Mouse (Mus musculus) T-helper 1 cell (primary cell): ENCODE results near the gene Lingo1.

ENCODE experiments used
- in situ Hi-C: fragments of 300-600 bp; cut with MboI, MseI; formaldehyde crosslinking; loops from one replicate; pipeline ENCODE4 v1.15.1; 2025; ENCODE audit warnings: high pct_unique_total_duplicates

Lingo1 gene

DNA sequence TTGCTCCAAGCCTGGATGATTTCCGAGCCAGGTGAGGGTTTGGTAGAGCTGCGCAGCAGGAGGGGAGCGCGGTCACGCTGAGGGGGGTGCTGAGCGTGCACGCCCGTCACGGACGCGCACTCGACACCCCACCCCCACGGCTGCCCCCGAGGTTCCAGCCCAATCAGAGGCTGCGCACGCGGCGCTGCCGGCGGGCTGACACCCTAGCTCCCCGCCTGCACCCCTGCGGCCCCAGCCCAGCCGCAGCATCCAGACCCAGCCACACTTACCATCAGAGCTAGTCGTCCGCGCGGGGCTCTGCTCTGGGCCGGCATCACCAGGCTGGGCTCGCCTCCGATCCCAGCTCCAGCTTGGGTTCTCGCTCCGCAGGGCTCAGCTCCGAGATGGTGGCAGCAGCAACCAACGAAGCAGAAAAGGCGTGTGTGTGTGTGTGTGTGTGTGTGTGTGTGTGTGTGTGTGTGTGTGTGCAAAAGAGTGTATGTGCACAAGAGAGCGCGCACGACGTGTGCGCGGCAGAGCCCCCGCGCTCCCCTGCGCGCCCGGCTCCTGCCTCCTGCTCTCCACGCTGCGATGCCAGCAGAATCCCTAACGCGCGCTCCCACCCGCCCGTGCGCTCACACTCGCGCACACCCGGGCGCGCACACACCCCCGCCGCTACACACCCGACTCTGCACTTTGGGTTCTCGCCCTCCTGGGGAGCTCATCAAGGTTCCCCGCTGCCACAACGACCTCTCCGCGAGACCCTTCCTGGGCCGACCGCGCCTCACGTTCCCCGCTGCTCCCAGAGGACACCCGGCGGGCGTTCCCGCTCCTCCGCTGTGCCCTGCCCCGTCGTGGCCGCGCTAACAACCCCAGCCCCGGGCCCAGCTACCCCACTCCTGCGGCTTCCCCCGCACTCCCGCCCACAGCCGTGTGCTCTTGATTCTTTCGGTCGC, at the start of gene Lingo1:
Gene Lingo1 (minus strand): TSS at position 748 of the 935 bp plus-strand sequence.
- in situ Hi-C loops, result no loop called here

DNA sequence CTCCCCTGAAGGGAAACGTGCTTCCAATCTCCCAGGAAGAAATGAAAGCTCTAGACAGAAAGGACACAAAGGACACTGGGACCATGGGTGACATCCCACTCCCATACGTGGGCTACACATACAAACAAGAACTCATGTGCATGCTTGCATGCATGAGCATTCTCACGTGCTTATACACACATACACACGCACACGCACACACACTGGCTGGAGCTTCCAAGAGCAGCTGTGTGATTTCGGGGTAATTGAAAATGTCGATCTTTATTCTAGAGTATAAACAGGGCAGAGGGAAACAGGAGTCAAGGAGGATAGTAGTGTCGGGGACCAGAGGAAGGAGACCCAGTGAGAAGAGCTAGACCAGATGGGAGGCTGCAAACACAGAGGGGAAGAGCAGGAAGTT, 48.4 kb upstream of the Lingo1 start:
- in situ Hi-C loops, result no loop called here

DNA sequence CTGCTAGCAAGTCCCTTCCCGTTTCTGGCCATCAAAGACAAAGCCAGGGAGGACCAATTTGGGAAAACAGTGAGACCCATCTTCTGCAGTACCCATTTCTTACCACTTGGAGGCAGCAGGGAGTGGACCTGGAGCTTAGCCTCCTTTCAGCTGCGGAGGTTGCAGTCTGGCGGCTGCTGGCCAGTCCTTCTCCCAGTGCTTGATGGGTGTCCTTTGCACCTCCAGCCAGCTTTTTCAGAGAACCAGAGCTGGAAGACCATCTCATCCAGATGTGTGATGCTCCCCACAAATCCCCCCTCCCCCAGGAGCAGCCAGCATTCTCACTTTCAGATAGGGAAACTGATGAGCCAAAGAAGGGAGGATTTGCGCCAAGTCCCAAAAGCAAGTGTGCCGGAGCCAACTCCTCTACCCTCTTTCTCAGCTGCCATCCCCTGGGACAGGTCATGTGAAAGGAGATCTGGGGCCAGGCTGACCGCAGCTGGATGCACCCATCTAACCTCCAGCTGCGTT, 47.5 kb upstream of the Lingo1 start:
- in situ Hi-C loops, result no loop called here

DNA sequence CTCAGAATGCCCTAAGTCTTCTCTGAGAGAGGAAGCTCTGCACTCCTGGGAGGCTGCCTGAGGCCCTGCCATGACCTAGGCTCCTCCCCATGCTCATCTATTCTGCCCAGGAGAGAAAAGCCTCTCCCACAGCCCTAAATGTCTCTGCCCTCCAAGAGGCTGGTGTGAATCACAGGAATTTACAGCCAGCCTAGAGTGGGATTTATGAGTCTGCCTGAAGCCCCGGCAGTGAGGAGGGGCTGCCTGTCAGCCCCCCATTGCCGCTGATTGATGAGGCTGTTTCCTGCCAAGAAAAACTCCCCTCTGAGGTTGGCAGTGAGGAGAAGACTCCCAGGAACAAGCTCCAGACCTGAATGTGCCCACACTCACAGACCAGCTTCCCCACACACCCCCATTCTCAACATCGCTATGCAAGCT, 46.0 kb upstream of the Lingo1 start:
- in situ Hi-C loops, result no loop called here

DNA sequence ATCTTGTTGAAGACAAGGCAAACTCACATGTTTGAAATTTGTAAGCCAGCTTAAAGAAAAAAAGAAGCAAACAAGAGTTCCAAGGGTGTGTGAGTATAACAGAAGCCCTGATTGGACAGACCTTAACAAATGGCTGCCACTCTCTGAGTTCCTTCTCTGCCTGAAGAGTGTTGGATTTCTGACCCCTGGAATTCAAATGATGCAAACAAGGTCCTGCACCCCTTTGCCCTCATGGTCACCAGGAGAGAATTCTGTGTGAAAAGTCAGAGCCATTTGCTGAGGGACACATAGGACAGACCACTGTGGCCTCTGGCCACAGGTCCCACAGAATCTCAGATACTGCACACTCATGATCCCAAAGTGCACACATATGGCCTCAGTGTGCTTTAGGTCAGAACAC, 45.6 kb upstream of the Lingo1 start:
- in situ Hi-C loops, result no loop called here

DNA sequence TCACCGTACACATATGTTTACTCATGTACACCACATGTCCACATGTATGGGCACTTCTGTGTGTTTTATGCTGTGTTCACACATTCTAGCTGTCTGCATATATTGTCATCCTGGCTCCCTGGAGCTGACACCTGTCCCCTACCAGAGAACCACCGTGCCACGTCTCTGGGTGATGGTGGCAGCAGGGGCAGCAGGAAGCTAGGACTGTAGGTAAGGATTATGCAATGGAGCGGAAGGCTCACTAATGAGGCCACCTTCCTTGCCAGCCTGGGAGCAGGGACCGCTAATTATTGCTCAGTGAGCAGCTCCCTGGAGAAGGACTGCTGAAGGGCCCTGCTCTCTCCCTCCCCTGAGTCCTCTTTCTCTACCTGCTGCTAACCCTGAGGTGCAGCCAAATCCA, 44.5 kb upstream of the Lingo1 start:
- in situ Hi-C loops, result no loop called here

DNA sequence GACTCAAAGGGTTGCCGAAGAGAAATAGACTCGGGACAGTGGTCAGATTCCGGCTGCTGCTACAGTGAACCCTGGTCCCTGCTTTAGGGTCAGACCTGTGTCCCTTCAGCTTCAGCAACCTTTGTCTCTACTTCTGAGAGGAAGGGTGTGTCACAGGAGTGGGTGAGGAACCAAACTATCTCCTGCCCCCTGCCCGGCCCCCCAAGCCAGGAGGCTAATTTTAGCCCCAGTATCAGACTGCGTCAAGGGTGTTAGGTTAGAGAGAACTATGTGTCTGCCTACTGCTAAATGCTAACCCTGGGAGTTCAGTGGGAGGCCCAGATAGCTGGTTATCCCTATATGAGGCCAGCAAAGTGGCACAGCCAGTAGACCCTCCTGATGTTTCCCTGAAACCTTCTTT, 38.9 kb upstream of the Lingo1 start:
- in situ Hi-C loops, result no loop called here

DNA sequence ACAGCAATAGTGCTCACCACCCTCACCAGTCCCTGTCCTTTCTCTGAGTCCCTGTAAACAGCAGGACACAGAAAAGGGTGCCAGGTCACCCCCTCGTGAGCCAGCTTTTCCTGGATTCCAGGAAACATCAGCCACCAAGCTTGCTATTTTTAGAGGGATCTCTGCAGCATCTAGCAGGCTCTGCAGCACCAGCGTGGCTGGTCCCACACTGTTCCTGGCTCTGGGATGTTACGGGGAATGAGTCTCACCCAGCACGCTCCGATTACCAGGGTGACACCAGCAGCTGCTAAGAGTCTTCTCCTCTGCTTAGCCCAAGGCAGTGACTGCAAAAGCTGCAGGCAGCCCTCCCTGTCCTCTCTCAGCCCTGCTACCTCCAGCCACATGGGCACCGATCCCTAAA, 36.6 kb upstream of the Lingo1 start:
- in situ Hi-C loops, result no loop called here

DNA sequence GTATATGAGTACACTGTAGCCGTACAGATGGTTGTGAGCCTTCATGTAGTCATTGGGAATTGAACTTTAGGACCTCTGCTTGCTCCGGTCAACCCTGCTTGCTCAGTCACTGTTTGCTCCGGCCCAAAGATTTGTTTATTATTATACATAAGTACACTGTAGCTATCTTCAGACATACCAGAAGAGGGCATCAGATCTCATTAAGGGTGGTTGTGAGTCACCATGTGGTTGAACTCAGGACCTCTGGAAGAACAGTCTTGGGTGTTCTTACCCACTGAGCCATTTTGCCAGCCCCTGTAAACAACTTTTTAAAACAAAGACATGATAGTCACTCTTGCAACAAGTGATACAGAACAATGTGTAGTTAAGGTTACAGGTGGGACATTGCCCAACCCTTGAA, 35.6 kb upstream of the Lingo1 start:
- in situ Hi-C loops, result no loop called here

DNA sequence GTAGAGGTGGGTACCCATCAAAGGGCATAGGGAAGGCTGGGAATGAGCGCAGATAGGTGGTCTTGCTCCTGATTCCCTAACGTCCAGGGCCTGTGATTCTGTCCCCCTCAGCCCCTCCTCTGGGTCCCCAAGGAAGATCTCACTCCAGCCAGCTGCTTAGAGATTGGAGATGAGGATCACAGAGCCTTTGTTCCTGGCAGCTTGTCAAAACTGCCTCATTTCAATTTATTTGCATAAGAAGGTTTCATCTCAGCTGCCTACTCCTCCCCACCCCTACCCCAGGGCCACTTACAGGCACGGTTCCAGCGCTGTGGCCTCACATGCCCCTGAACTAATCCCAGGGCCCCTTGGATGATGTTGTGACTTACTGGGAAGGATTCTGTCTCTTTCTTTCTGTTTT, 33.9 kb upstream of the Lingo1 start:
- in situ Hi-C loops, result no loop called here

DNA sequence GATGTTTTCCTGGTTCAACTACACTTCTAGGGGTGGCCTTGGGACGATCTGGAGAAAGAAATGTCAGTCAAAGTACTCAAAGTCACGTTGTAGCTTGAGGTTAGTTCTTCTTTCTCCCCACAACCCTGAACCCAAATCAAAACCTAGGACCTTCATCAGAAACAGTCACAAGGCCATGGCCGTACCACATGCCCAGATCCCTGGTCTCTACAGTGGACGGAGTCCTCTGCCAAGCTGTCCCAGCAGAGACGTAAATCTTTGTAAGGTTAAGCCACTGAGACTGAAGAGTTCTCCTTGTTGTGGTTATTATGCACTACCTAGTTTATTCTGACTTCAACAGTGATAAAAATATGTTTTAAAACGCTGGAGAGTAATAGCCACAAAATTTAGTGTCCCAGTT, 32.6 kb upstream of the Lingo1 start:
- in situ Hi-C loops, result no loop called here

DNA sequence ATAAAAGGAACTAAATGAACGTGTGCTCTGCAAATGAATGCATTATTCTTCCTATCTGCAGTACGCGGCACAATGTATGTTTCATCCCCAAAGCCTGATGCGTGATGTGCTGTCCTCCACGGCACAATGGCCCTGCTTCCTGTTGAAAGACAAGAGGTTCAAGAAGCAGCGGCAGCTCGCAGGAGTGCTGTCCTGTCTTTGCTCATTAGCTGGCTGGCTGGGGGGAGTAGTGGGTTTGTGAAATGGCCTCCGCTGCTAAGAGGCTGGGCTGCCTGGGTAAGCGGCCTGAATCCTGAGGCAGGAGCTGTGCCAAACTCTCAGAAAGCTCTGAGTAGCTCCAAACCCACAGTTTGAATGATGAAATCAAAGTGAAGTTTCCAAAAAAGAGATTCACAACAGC, 31.9 kb upstream of the Lingo1 start:
- in situ Hi-C loops, result no loop called here

DNA sequence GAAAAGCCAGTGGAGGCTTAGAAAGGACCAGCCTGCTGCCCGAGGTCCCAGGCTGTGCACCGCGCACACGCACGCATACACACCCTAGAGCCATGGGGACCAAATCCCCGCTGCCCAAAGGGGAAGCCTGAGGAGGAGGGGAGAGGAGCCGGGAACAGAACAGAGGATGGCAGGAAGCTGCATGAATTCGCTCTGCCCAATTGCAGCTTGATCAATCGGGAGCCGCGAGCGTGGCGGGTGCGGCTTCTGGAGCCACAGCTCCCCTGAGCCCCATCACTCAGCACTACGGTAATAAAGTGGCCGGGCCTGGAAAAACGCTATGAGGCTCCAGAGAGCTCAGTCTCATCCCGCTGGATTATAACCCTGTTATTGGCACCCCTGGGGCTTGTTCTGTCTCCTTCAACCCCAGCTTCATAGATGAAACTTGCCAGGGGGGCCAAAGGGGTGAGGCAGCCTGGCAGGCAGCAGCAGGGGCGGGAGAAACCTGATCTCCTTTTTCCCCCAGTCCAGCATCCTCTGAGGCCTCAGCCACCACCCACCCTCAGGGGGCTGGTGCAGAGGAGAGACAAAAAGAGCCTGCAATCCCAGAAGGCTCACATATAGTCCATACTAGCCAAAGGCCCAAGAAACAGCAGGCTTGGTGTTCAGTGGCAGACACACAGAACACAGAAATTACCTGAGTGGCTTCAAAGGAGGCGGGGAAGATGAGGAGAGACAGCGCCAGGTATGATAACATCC, 29.4 kb upstream of the Lingo1 start:
- in situ Hi-C loops, result no loop called here

DNA sequence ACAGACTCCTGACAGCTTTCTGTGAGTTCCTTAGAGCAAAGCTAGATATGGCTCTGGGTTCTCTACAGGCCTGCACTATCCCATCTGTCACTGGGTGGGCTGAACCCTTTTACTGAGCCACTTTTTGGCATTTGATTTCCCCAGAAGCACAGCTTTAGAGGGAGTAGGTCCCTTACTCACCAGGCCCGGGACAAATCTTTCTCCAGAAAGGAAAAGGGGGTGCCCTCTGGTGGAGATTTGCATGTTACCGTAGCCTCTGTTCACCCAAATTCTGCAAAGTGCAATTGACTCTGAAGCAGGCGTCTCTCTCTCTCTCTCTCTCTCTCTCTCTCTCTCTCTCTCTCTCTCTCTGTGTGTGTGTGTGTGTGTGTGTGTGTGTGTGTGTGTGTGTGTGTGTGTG, 28.6 kb upstream of the Lingo1 start:
- in situ Hi-C loops, result no loop called here

DNA sequence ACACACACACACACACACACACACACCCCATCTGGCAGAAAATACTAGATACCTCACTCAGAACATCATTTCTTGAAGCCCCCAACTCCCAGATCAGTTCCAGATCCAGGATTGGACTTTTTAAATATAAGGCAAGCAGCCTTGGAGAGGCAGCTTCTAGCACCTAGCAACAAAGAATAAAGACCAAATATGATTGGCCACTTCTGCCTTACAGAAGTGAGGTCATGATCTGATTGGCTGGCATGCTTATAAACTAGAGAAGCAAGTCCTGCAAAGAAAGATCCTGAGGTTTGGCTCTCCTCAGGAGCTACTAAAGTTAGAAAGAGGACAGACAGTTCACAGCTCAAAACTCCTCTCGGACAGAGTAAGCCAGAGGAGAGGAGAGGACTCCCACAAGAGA, 14.6 kb upstream of the Lingo1 start:
- in situ Hi-C loops, result no loop called here

DNA sequence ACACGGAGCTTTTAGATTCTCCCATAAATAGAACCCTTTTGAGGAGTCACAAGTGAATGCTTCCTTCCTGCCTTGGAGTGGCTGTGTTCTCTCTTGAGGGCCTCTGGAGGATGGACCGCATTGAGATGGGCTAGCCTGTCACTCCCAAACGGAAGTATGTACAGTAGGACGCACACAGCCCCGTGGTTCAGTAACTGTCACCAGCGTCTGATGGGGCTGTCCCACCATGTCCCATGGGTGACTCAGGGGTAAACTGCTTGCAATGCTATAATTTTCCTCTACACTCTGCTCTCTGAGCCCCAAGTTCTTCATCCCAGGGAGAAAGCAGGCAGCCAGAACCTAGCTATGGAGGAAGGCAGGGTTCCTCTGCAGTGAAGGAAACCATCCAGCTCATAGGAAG, 11.7 kb upstream of the Lingo1 start:
- in situ Hi-C loops, result no loop called here

DNA sequence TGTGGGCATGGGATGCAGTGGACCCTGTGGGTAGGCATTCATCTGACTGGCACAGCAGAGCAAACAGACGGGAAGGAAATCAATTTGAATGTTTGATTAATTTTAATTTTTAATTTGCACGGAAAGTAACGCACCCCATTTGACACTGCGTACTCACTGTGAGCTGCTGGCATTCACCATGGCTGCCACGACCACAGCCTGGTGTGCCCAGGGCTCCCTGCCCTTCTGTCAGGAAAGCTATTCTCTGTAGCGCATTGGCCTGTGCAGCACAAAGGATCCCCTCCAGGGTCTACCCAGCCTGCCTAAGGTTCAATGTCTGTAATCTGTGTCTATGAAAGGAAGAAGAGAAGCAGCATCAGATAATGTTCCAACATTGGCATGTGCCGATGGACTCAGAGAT, 6.9 kb upstream of the Lingo1 start:
- in situ Hi-C loops, result no loop called here

DNA sequence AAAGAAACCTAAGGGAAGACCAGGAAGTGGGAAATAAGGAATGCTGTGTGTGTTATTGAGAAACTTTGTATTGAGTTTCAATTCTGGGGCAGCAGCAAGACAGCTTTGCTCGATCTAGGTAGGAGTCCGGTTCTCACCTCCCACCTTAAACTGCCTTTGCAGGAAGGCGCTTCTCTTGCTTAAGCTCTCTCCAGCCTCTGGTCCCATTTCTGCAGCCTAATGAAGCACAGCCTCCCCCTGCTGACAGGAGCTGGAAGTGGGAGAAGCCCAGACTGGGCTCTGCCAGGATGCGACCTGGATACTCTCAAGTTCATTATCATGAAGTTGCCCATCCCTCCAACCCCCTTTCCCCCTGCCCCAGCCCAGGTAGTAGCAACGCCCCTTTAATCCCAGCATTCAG, 1.6 kb upstream of the Lingo1 start:
- in situ Hi-C loops, result no loop called here

DNA sequence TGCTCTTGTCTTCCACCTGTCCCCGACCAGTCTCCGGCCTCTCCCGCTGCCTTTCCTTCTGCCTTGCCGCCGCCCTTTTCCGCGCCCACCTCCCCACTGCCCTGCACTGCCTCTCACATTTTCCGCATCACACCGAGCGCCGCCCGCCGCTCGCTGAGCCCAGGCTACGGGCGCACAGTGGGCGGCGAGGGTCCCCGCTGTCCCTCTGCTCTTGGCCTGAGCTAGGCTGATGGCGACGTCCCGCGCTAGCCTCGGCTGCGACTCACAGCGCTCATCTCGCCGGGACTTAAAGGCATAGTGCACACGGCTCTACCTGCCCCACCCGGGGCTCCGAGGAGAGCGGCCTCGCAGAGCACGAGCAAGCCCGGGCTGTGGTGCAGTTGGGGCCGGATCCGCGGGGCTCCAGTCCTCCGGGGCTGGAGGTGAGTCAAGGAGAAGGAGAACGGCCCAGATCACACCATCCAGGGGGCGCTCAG, 426 bp upstream of the Lingo1 start:
- in situ Hi-C loops, result no loop called here

DNA sequence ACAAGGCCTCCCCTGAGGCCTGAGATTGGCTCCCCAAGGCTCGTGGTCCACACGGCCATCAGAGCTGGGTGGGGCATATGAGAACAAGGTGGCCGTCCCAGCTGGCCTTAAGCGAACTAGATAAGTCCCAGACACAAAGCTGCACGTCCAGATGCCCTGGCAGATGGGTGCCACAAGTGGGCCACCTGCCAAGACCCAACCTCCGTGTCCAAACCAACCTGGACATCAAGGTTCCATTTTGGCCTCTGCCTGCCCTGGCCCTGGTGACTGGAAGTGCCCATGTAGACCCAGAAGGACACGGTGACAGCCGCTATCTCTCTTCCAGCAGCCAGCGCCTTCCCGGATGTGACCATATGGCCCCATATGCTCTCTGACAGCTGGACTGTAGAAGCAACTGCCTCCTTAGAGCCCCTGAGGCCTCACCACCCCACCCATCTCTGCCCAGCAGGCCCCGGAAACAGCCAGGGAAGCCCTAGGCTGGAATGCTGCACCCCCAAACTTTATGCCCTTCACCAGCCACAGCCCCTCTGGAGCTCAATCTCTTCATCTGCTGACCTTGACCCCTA, 4.5 kb downstream of the Lingo1 start:
- in situ Hi-C loops, result no loop called here

DNA sequence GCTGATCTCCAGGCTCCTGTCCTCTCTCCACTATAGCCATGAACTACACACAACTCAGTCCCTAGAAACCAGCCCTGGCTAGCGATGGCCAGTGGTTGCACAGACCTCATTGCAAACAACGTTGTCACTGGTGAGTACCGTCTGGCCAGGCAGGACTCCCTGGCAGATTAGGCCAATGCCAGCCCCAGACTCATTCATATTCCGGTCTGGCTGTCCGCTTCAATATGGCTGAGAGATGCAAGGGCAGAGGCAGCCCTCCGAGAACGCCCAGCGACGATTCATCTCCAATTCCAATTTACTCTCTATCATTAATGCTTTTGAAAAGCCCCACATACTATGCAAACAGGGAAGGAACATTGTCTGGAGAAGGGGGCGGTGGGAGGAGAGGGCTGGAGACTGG, 11.7 kb downstream of the Lingo1 start:
- in situ Hi-C loops, result no loop called here
